Mouse (Mus musculus) MEL (cell line): Measurements from ENCODE around the gene Cmpk1. TPM values are rescaled to one million over a fixed set of nuclear protein-coding genes. Genes with fewer than 3 reads are reported as not detected.

Source experiments
- DNase-seq: peaks from one replicate; pipeline ENCODE4 v3.0.0; 2011; ENCODE audit warnings: low read depth, low spot score
- H3K27ac ChIP-seq: 2 replicates; pipeline ENCODE4 v1.5.1; 2012; ENCODE audit warnings: low read depth, mild to moderate bottlenecking, control low read depth, low read length, moderate library complexity; ENCODE audit not compliant: control insufficient read depth
- H3K27me3 ChIP-seq, 2 experiments: fragments of 150-350 bp in 1 of 2; sonication (generic) in 1 of 2; 2 replicates each; pipeline ENCODE4 v1.6.1; 2012; ENCODE audit warnings: low read length in 2 of 2, mild to moderate bottlenecking in 2 of 2, improper control_type of control experiment in 1 of 2, moderate library complexity in 1 of 2; ENCODE audit not compliant: insufficient read depth in 2 of 2, control insufficient read depth in 1 of 2
- H3K36me3 ChIP-seq, 2 experiments: 2 replicates each; pipeline ENCODE4 v1.6.1; 2012 to 2014; ENCODE audit warnings: low read length in 2 of 2, improper control_type of control experiment in 1 of 2, inconsistent platforms in 1 of 2, mild to moderate bottlenecking in 1 of 2; ENCODE audit not compliant: insufficient read depth in 2 of 2, control insufficient read depth in 1 of 2
- H3K4me1 ChIP-seq, 2 experiments: fragments of 150-350 bp in 1 of 2; sonication (generic) in 1 of 2; 2 replicates each; pipeline ENCODE4 v1.6.1; 2012; ENCODE audit warnings: low read length in 2 of 2, improper control_type of control experiment in 1 of 2, mild to moderate bottlenecking in 1 of 2; ENCODE audit not compliant: insufficient read depth in 2 of 2, control insufficient read depth in 1 of 2
- H3K4me3 ChIP-seq, 2 experiments: fragments of 150-350 bp in 1 of 2; sonication (generic) in 1 of 2; 2 replicates each; pipeline ENCODE4 v1.5.1; 2012; ENCODE audit warnings: low read depth in 2 of 2, low read length in 2 of 2, mild to moderate bottlenecking in 2 of 2, moderate library complexity in 2 of 2, control low read depth in 1 of 2, improper control_type of control experiment in 1 of 2; ENCODE audit not compliant: control insufficient read depth in 1 of 2, insufficient read depth in 1 of 2
- H3K79me2 ChIP-seq: 2 replicates; pipeline ENCODE4 v1.6.1; 2012; ENCODE audit warnings: mild to moderate bottlenecking, low read length, moderate library complexity; ENCODE audit not compliant: control insufficient read depth, poor library complexity, insufficient read depth
- H3K9ac ChIP-seq: 2 replicates; pipeline ENCODE4 v1.6.1; 2012; ENCODE audit warnings: low read depth, mild to moderate bottlenecking, control low read depth, low read length, moderate library complexity; ENCODE audit not compliant: control insufficient read depth, poor library complexity, severe bottlenecking
- H3K9me3 ChIP-seq: fragments of 150-350 bp; sonication (generic); replicated peaks from 2 replicates; pipeline ENCODE4 v1.6.1; 2012; ENCODE audit warnings: mild to moderate bottlenecking, low read length, improper control_type of control experiment, moderate library complexity; ENCODE audit not compliant: insufficient read depth
- BHLHE40 ChIP-seq: IDR thresholded peaks from 2 replicates; pipeline ENCODE4 v1.6.1; 2012; ENCODE audit warnings: low read depth, mild to moderate bottlenecking, inconsistent platforms, low read length, improper control_type of control experiment, borderline replicate concordance
- CHD1 ChIP-seq: IDR thresholded peaks from 2 replicates; pipeline ENCODE4 v1.6.1; 2012; ENCODE audit warnings: low read depth, mild to moderate bottlenecking, inconsistent platforms, low read length, improper control_type of control experiment
- ELF1 ChIP-seq: IDR thresholded peaks from 2 replicates; pipeline ENCODE4 v1.6.1; 2014; ENCODE audit warnings: low read depth, mild to moderate bottlenecking, inconsistent platforms, low read length, improper control_type of control experiment, moderate library complexity
- GATA1 ChIP-seq: IDR thresholded peaks from 2 replicates; pipeline ENCODE4 v1.6.1; 2011; ENCODE audit warnings: low read depth, low read length, improper control_type of control experiment
- HCFC1 ChIP-seq: IDR thresholded peaks from 2 replicates; pipeline ENCODE4 v1.6.1; 2012; ENCODE audit warnings: low read depth, mild to moderate bottlenecking, inconsistent platforms, low read length, improper control_type of control experiment, moderate library complexity
- JUND ChIP-seq: IDR thresholded peaks from 2 replicates; pipeline ENCODE4 v1.6.1; 2011; ENCODE audit warnings: low read depth, mild to moderate bottlenecking, improper control_type of control experiment, low read length
- MAFK ChIP-seq: IDR thresholded peaks from 2 replicates; pipeline ENCODE4 v1.6.1; 2011; ENCODE audit warnings: low read depth, mild to moderate bottlenecking, low read length, improper control_type of control experiment, borderline replicate concordance
- MAX ChIP-seq: IDR thresholded peaks from 2 replicates; pipeline ENCODE4 v1.6.1; 2011; ENCODE audit warnings: low read length, improper control_type of control experiment
- MXI1 ChIP-seq: IDR thresholded peaks from 2 replicates; pipeline ENCODE4 v1.6.1; 2011; ENCODE audit warnings: mild to moderate bottlenecking, low read depth, low read length, improper control_type of control experiment
- MYC ChIP-seq: IDR thresholded peaks from 2 replicates; pipeline ENCODE4 v1.6.1; 2011; ENCODE audit warnings: low read depth, mild to moderate bottlenecking, low read length, improper control_type of control experiment, moderate library complexity
- NRF1 ChIP-seq: IDR thresholded peaks from 2 replicates; pipeline ENCODE4 v1.6.1; 2014; ENCODE audit warnings: low read depth, mild to moderate bottlenecking, inconsistent platforms, low read length, improper control_type of control experiment, moderate library complexity; ENCODE audit not compliant: poor library complexity, insufficient read depth, severe bottlenecking
- POLR2A ChIP-seq, 2 experiments: IDR thresholded peaks; 2 replicates each; pipeline ENCODE4 v1.6.1; 2011 to 2012; ENCODE audit warnings: low read length in 2 of 2, mild to moderate bottlenecking in 2 of 2, control low read depth in 1 of 2, improper control_type of control experiment in 1 of 2, low read depth in 1 of 2, moderate library complexity in 1 of 2; ENCODE audit not compliant: control insufficient read depth in 1 of 2, insufficient read depth in 1 of 2, poor library complexity in 1 of 2
- POLR2AphosphoS2 ChIP-seq: IDR thresholded peaks from 2 replicates; pipeline ENCODE4 v1.6.1; 2011; ENCODE audit warnings: low read length, improper control_type of control experiment
- POLR2AphosphoS5 ChIP-seq: IDR thresholded peaks from 2 replicates; pipeline ENCODE4 v1.6.1; 2012; ENCODE audit warnings: low read depth, borderline replicate concordance, mild to moderate bottlenecking, inconsistent platforms, low read length, moderate library complexity, mixed read lengths
- RCOR1 ChIP-seq: IDR thresholded peaks from 2 replicates; pipeline ENCODE4 v1.6.1; 2012; ENCODE audit warnings: low read depth, mild to moderate bottlenecking, inconsistent platforms, low read length, improper control_type of control experiment
- TAL1 ChIP-seq: IDR thresholded peaks from 2 replicates; pipeline ENCODE4 v1.6.1; 2012; ENCODE audit warnings: mild to moderate bottlenecking, inconsistent platforms, low read length, moderate library complexity, mixed read lengths
- TCF12 ChIP-seq: IDR thresholded peaks from 2 replicates; pipeline ENCODE4 v1.6.1; 2014; ENCODE audit warnings: low read depth, mild to moderate bottlenecking, inconsistent platforms, low read length, improper control_type of control experiment, moderate library complexity
- ZMIZ1 ChIP-seq: IDR thresholded peaks from 2 replicates; pipeline ENCODE4 v1.6.1; 2012; ENCODE audit warnings: low read depth, mild to moderate bottlenecking, inconsistent platforms, low read length, improper control_type of control experiment, moderate library complexity
- polyA plus RNA-seq, 2 experiments: library from polyadenylated mRNA; stranded (reverse) in 1 of 2; unstranded in 1 of 2; fragments of >175 nt in 1 of 2; fragments of >200 nt in 1 of 2; gene quantifications; 2 replicates each; pipeline versions ENCODE4 v1.2.1 to v1.2.4; 2012; ENCODE audit warnings: low replicate concordance in 2 of 2, low read depth in 1 of 2; ENCODE audit not compliant: insufficient read length in 2 of 2, insufficient read depth in 1 of 2, missing spikeins in 1 of 2
- total RNA-seq: library from RNA; depleted of rRNA; stranded (reverse); fragments of 300-350 nt; gene quantifications from 2 replicates; pipeline ENCODE4 v1.2.3, GENCODE M21; 2012

Cmpk1 gene
- total and polyA plus RNA-seq, 3 experiments, result 33.4 to 33.7 TPM; not detected in 1

GRCm38 (mm10) chr4:114937459-114938047 is 49.5 kb downstream of the Cmpk1 start:
- DNase-seq, result no peak
- no peak overlapping the region for H3K4me3 ChIP-seq
- H3K79me2 ChIP-seq, result no peaks in the 10 kb centered on the region
- peaks cover 2 to 3% of the 10 kb centered on the region in 2 experiments; a peak in 2 of 4 replicates for H3K27me3 ChIP-seq
- no peaks in the 10 kb centered on the region for H3K4me1 ChIP-seq
- H3K27ac ChIP-seq, result no peak overlapping the region
- no peaks in the 10 kb centered on the region for H3K36me3 ChIP-seq
- no peak overlapping the region for H3K9ac ChIP-seq
- H3K9me3 ChIP-seq, result no peaks in the 10 kb centered on the region
- TF ChIP-seq MYC, result no peak
- no peak for TF ChIP-seq GATA1
- TF ChIP-seq JUND, result no peak
- no peak for TF ChIP-seq NRF1
- no peak for TF ChIP-seq MAX
- TF ChIP-seq MAFK, result no peak
- no peak for TF ChIP-seq RCOR1
- TF ChIP-seq BHLHE40, result no peak
- no peak for TF ChIP-seq POLR2A (IDR thresholded peaks at IDR 0.05; ENCODE audit: control insufficient read depth in 1 of 2, insufficient read depth in 1 of 2, low read depth in 1 of 2, low read length in 2 of 2, poor library complexity in 1 of 2)
- TF ChIP-seq POLR2AphosphoS5, result no peak
- TF ChIP-seq HCFC1, result no peak
- no peak for TF ChIP-seq ELF1
- no peak for TF ChIP-seq ZMIZ1
- TF ChIP-seq TAL1, result no peak
- no peak for TF ChIP-seq POLR2AphosphoS2
- no peak for TF ChIP-seq TCF12

- H3K9ac ChIP-seq, result no peak overlapping the region
- H3K4me1 ChIP-seq, result no peaks in the 10 kb centered on the region
- H3K36me3 ChIP-seq, result no peaks in the 10 kb centered on the region
- no peaks in the 10 kb centered on the region for H3K9me3 ChIP-seq
- no peak overlapping the region for H3K27ac ChIP-seq
- TF ChIP-seq TAL1 (no peak), MXI1 (no peak), GATA1 (no peak), POLR2A (IDR thresholded peaks at IDR 0.05; ENCODE audit: control insufficient read depth in 1 of 2, insufficient read depth in 1 of 2, low read depth in 1 of 2, low read length in 2 of 2, poor library complexity in 1 of 2) (no peak), CHD1 (no peak), BHLHE40 (no peak)
- H3K4me3 ChIP-seq, result no peak overlapping the region
- peaks cover 1 to 3% of the 10 kb centered on the region in 2 experiments; a peak in 2 of 4 replicates for H3K27me3 ChIP-seq
- no peaks in the 10 kb centered on the region for H3K79me2 ChIP-seq
- DNase-seq, result no peak
These were observed 52.9 kb downstream of the Cmpk1 start for GRCm38 (mm10) chr4:114934188-114934587.
